Mouse (Mus musculus): Measurements from ENCODE around the gene Gm44805. TPM values are rescaled to one million over a fixed set of nuclear protein-coding genes. Genes with fewer than 3 reads are reported as not detected.

Gm44805 gene
- total and polyA plus RNA-seq, 2 experiments from 2014 or later: not detected

GRCm38 (mm10) chr7:19698907-19699826, 17.9 kb upstream of the Gm44805 start, which contains the start of gene Apoe:
Gene Apoe (minus strand): TSS chr7:19699188.
- TF ChIP-seq EP300 (IDR thresholded peaks at IDR 0.05; ENCODE audit: low read depth) (no peak; the same call in 1 of the 2 replicates), CTCF (IDR thresholded peaks at IDR 0.05; ENCODE audit: low read depth) (no peak)
- peak within 1 kb of the TSS; percentile 61 for H3K9ac ChIP-seq (replicated peaks; ENCODE audit: low read depth, low read length)
- DNase-seq (ENCODE audit: low spot score) (peak; percentile 60), ATAC-seq (ENCODE audit: insufficient read depth, low read depth) (peak; percentile 61)
- peak within 1 kb of the TSS; percentile 49 for H3K4me3 ChIP-seq (ENCODE audit: low read depth, low read length)
- no peaks in the 10 kb centered on the region for H3K27me3 ChIP-seq (ENCODE audit: control insufficient read depth, insufficient read depth, low read length)
- peak within 1 kb of the TSS; percentile 73 for H3K27ac ChIP-seq (ENCODE audit: low read depth)
- WGBS: 4% methylated on average over 20 of the region's 20 CpGs
- H3K36me3 ChIP-seq (replicated peaks; ENCODE audit: control insufficient read depth, insufficient read depth, low read length): peaks cover 26% of the 10 kb centered on the region
- peak within 1 kb of the TSS; percentile 78 for H3K4me2 ChIP-seq (ENCODE audit: low read depth, low read length)
- no peaks in the 10 kb centered on the region for H3K9me3 ChIP-seq (replicated peaks; ENCODE audit: control insufficient read depth, low read length)
- peaks cover 43% of the 10 kb centered on the region for H3K4me1 ChIP-seq (ENCODE audit: control insufficient read depth, insufficient read depth)

DNA sequence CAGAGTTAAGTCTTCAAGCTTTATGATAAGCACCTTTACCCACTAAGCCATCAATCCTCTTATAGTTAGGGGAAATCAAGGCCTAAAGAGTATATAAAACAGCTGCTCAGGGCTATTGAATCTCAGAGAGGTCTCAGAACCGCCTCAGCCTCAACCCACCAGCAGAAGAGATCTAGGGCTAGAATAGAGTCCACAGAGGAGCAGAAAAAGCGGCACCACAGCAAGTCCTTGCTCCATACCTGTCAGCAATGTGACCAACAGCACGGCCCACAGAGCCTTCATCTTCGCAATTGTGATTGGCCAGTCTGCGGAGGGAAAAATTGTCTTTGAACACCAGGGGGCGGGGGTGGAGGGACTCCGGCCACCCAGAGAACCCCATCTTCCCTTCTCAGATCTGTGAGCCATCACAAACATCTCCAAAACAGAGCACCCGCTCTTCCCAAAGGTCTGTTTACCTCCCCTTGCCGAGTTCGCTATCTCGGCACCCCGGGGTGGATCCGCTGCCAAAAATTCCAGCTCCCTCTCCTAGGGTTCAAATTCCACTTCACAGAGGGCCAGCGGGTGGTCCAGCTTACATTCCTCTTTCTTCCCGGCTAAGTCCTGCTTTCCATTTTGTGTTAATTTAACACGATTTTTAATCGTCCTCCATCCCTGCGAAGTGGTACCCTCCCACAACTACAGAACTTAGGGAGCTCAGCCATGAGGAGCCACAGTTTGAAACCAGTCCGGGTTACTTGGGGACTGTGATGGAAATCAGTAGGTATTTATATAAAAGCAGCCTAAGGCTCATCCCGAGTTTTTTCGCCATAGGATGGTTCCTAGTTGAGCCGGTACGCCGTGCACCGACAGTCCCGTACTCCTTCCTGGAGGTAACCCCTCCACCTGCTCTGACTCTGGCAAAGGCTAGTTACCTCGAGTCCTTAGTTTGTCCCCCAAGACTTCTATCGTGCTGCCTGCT, 17.0 kb upstream of the Gm44805 start:
- Histone ChIP-seq H3K4me1 (ENCODE audit: control insufficient read depth, insufficient read depth) (peaks cover 50% of the 10 kb centered on the region), H3K36me3 (replicated peaks; ENCODE audit: control insufficient read depth, insufficient read depth, low read length) (peaks cover 24% of the 10 kb centered on the region)

DNA sequence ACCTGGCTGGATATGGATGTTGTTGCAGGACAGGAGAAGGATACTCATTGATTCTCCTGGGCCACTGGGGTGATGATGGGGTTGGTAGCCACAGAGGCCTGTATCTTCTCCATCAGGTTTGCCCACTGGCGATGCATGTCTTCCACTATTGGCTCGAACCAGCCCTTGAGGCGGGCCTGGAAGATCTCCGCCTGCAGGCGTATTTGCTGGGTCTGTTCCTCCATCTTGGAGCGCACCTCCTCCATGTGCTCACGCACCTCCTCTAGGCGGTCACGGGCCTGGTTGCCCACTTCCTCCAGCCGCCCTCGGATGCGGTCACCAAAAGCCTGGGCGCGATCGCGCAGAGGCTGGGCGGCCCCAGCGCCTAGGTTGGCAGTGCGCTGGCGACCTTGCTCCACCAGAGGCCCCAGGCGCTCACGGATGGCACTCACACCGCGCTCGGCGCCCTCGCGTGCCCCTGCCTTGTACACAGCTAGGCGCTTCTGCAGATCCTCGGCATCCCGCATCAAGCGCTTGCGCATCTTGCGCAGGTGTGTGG, 15.2 kb upstream of the Gm44805 start:
- H3K4me2 ChIP-seq (ENCODE audit: low read depth, low read length): no peak overlapping the region
- no peak for ATAC-seq (ENCODE audit: insufficient read depth, low read depth)
- H3K9ac ChIP-seq (replicated peaks; ENCODE audit: low read depth, low read length): no peak overlapping the region
- TF ChIP-seq EP300 (IDR thresholded peaks at IDR 0.05; ENCODE audit: low read depth) (no peak), CTCF (IDR thresholded peaks at IDR 0.05; ENCODE audit: low read depth) (no peak)
- H3K27ac ChIP-seq (ENCODE audit: low read depth): no peak overlapping the region
- H3K27me3 ChIP-seq (ENCODE audit: control insufficient read depth, insufficient read depth, low read length): no peaks in the 10 kb centered on the region
- DNase-seq (ENCODE audit: low spot score): no peak
- H3K4me3 ChIP-seq (ENCODE audit: low read depth, low read length): no peak overlapping the region
- 93% methylated on average over 34 of the region's 34 CpGs for WGBS
- H3K9me3 ChIP-seq (replicated peaks; ENCODE audit: control insufficient read depth, low read length): no peaks in the 10 kb centered on the region
- H3K36me3 ChIP-seq (replicated peaks; ENCODE audit: control insufficient read depth, insufficient read depth, low read length): peaks cover 6% of the 10 kb centered on the region; the same call in 1 of the 2 replicates
- peaks cover 50% of the 10 kb centered on the region for H3K4me1 ChIP-seq (ENCODE audit: control insufficient read depth, insufficient read depth)

More for the DNA sequence above, 17.0 kb upstream of the Gm44805 start:
- Histone ChIP-seq H3K27me3 (ENCODE audit: control insufficient read depth, insufficient read depth, low read length) (no peaks in the 10 kb centered on the region), H3K4me2 (ENCODE audit: low read depth, low read length) (peak overlapping the region; percentile 78), H3K9ac (replicated peaks; ENCODE audit: low read depth, low read length) (peak overlapping the region; percentile 61), H3K27ac (ENCODE audit: low read depth) (peak overlapping the region; percentile 73; the same call in 1 of the 2 replicates), H3K4me3 (ENCODE audit: low read depth, low read length) (peak overlapping the region; percentile 49), H3K9me3 (replicated peaks; ENCODE audit: control insufficient read depth, low read length) (no peaks in the 10 kb centered on the region)
- 0 out of 2 replicates have a peak, but pooled peaks have one; percentile 1 for ATAC-seq (ENCODE audit: insufficient read depth, low read depth)
- peak; percentile 43 for TF ChIP-seq CTCF (IDR thresholded peaks at IDR 0.05; ENCODE audit: low read depth)
- no peak for TF ChIP-seq EP300 (IDR thresholded peaks at IDR 0.05; ENCODE audit: low read depth)
- DNase-seq (ENCODE audit: low spot score): no peak
- WGBS: 3% methylated on average over 28 of the region's 28 CpGs

- no peak for ATAC-seq (ENCODE audit: insufficient read depth, low read depth)
- TF ChIP-seq CTCF (IDR thresholded peaks at IDR 0.05; ENCODE audit: low read depth) (no peak), EP300 (IDR thresholded peaks at IDR 0.05; ENCODE audit: low read depth) (no peak)
- no peaks in the 10 kb centered on the region for H3K27me3 ChIP-seq (ENCODE audit: control insufficient read depth, insufficient read depth, low read length)
- 69% methylated on average over 6 of the region's 6 CpGs for WGBS
- H3K4me3 ChIP-seq (ENCODE audit: low read depth, low read length): no peak overlapping the region
- H3K9me3 ChIP-seq (replicated peaks; ENCODE audit: control insufficient read depth, low read length): no peaks in the 10 kb centered on the region
- peaks cover 48% of the 10 kb centered on the region for H3K4me1 ChIP-seq (ENCODE audit: control insufficient read depth, insufficient read depth)
- no peak overlapping the region for H3K27ac ChIP-seq (ENCODE audit: low read depth)
- H3K9ac ChIP-seq (replicated peaks; ENCODE audit: low read depth, low read length): no peak overlapping the region
- H3K36me3 ChIP-seq (replicated peaks; ENCODE audit: control insufficient read depth, insufficient read depth, low read length): peaks cover 6% of the 10 kb centered on the region; the same call in 1 of the 2 replicates
- H3K4me2 ChIP-seq (ENCODE audit: low read depth, low read length): no peak overlapping the region
- no peak for DNase-seq (ENCODE audit: low spot score)
Observed at GRCm38 (mm10) chr7:19695881-19696280, 14.7 kb upstream of the Gm44805 start.

GRCm38 (mm10) chr7:19695213-19695594, 14.0 kb upstream of the Gm44805 start:
- Histone ChIP-seq H3K9ac (replicated peaks; ENCODE audit: low read depth, low read length) (no peak overlapping the region), H3K36me3 (replicated peaks; ENCODE audit: control insufficient read depth, insufficient read depth, low read length) (peaks cover 6% of the 10 kb centered on the region; the same call in 1 of the 2 replicates), H3K4me3 (ENCODE audit: low read depth, low read length) (no peak overlapping the region), H3K4me2 (ENCODE audit: low read depth, low read length) (no peak overlapping the region), H3K27ac (ENCODE audit: low read depth) (peak overlapping the region; percentile 63), H3K4me1 (ENCODE audit: control insufficient read depth, insufficient read depth) (peaks cover 41% of the 10 kb centered on the region), H3K27me3 (ENCODE audit: control insufficient read depth, insufficient read depth, low read length) (no peaks in the 10 kb centered on the region), H3K9me3 (replicated peaks; ENCODE audit: control insufficient read depth, low read length) (no peaks in the 10 kb centered on the region)
- 16% methylated on average over 8 of the region's 8 CpGs for WGBS
- TF ChIP-seq EP300 (IDR thresholded peaks at IDR 0.05; ENCODE audit: low read depth) (no peak), CTCF (IDR thresholded peaks at IDR 0.05; ENCODE audit: low read depth) (no peak)
- DNase-seq (ENCODE audit: low spot score) (no peak), ATAC-seq (ENCODE audit: insufficient read depth, low read depth) (no peak)

Measured in heart, postnatal 0 days (tissue).